Mouse (Mus musculus) liver, embryonic 14.5 days (tissue): ENCODE results near the gene Ica1l.
A peak's percentile ranks its signal among the peaks of the same experiment; 100 is the strongest.

Experiments used
- CTCF ChIP-seq: IDR thresholded peaks from 2 replicates; pipeline ENCODE4 v1.5.1; 2016; ENCODE audit warnings: antibody characterized with exemption, low read depth, control low read depth
- EP300 ChIP-seq: IDR thresholded peaks from 2 replicates; pipeline ENCODE4 v1.6.1; 2016; ENCODE audit warnings: antibody characterized with exemption, low read depth

DNA sequence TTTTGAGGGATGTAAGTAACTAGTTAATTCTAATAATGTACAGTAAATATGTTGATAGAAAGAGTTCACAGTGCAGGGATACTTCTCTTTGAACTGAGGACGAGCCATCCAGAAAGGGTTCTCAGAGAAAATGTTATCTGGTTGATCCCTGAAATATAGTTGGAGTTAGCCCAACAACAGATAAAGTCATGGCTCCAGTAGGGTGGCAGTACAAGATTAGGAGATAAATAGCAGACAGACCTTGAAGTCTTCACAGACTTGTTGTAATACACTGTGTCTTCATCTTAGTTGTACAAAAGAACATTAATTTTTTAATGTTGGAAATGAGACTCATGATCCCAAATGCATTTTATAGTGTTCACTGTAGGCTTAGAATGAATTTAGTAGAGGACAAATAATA lies 83.0 kb downstream of the Ica1l start:
- TF ChIP-seq CTCF: no peak
- peak; percentile 46; the same call in 1 of the 2 replicates for TF ChIP-seq EP300
